Mouse (Mus musculus) liver, embryonic 11.5 days (tissue): ENCODE measurements around the gene Kel. TPM values are rescaled to one million over a fixed set of nuclear protein-coding genes. Genes with fewer than 3 reads are reported as not detected.

ENCODE experiments used
- ATAC-seq: fragments of 200-750 bp; cut with Nextera tagmentation; replicated peaks from 2 replicates; pipeline ENCODE4 v1.8.0; 2017; ENCODE audit warnings: moderate number of reproducible peaks, mild to moderate bottlenecking, moderate TSS enrichment, moderate library complexity; ENCODE audit not compliant: low FRiP score
- DNase-seq: peaks from one replicate; pipeline ENCODE4 v3.0.0-alpha.2; 2017; ENCODE audit warnings: low spot score
- H3K27ac ChIP-seq: fragments of 300-500 bp; sonication (generic); 2 replicates; pipeline ENCODE4 v1.5.1; 2014; ENCODE audit warnings: mild to moderate bottlenecking, low read depth, low read length, control low read depth
- H3K27me3 ChIP-seq: fragments of 300-500 bp; sonication (generic); replicated peaks from 2 replicates; pipeline ENCODE4 v1.6.1; 2014; ENCODE audit warnings: low read length, mixed read lengths; ENCODE audit not compliant: control insufficient read depth, insufficient read depth
- H3K36me3 ChIP-seq: fragments of 300-500 bp; sonication (generic); 2 replicates; pipeline ENCODE4 v1.6.1; 2014; ENCODE audit warnings: mild to moderate bottlenecking, low read length, moderate library complexity, mixed read lengths; ENCODE audit not compliant: control insufficient read depth, insufficient read depth
- H3K4me1 ChIP-seq: fragments of 300-500 bp; sonication (generic); replicated peaks from 2 replicates; pipeline ENCODE4 v1.6.1; 2014; ENCODE audit warnings: low read length, mixed read lengths; ENCODE audit not compliant: control insufficient read depth, insufficient read depth
- H3K4me2 ChIP-seq: fragments of 300-500 bp; sonication (generic); 2 replicates; pipeline ENCODE4 v1.6.1; 2014; ENCODE audit warnings: mild to moderate bottlenecking, control low read depth, moderate library complexity
- H3K4me3 ChIP-seq: fragments of 300-500 bp; sonication (generic); 2 replicates; pipeline ENCODE4 v1.5.1; 2014; ENCODE audit warnings: low read depth, low read length, control low read depth
- H3K9ac ChIP-seq: fragments of 300-500 bp; sonication (generic); 2 replicates; pipeline ENCODE4 v1.6.1; 2014; ENCODE audit warnings: low read depth, low read length, control low read depth
- H3K9me3 ChIP-seq: fragments of 300-500 bp; sonication (generic); 2 replicates; pipeline ENCODE4 v1.6.1; 2016; ENCODE audit warnings: low read length, inconsistent platforms, mixed read lengths; ENCODE audit not compliant: control insufficient read depth
- WGBS: fragments of 180-500 bp; shearing (Covaris S2); extraction: QIAGEN DNeasy Blood & Tissue Kit; methylation state at CpG from one replicate; pipeline ENCODE4 v1.1.7; 2014; 5-methylcytosine and 5-hydroxymethylcytosine counted together
- polyA plus RNA-seq: library from polyadenylated mRNA; unstranded; fragments of >200 nt; fragmentation: Nextera tagmentation; extraction: Ambion mirVana; gene quantifications from 2 replicates; pipeline ENCODE4 v1.2.1, GENCODE M21; 2014

The Kel gene
- polyA plus RNA-seq, 1 experiment from 2014 or later: 153 TPM

- Histone ChIP-seq H3K27me3 (no peaks in the 10 kb centered on the region; the same call in 1 of the 2 replicates), H3K4me3 (no peak overlapping the region), H3K4me2 (no peak overlapping the region), H3K36me3 (no peaks in the 10 kb centered on the region), H3K4me1 (0 out of 2 replicates have a peak, but pooled peaks cover 2% of the 10 kb centered on the region), H3K9me3 (no peaks in the 10 kb centered on the region), H3K9ac (no peak overlapping the region), H3K27ac (no peak overlapping the region)
- DNase-seq: no peak
- WGBS: 69% methylated on average over 6 of the region's 6 CpGs
- no peak for ATAC-seq
Measured at GRCm38 (mm10) chr6:41641173-41641866, 62.8 kb downstream of the Kel start.

- H3K36me3 ChIP-seq: no peaks in the 10 kb centered on the region
- H3K4me1 ChIP-seq: 0 out of 2 replicates have a peak, but pooled peaks cover 2% of the 10 kb centered on the region
- no peaks in the 10 kb centered on the region for H3K27me3 ChIP-seq
- ATAC-seq (no peak), DNase-seq (no peak)
- 64% methylated on average over 3 of the region's 3 CpGs for WGBS
- H3K4me3 ChIP-seq: no peak overlapping the region
- H3K9ac ChIP-seq: no peak overlapping the region
- no peaks in the 10 kb centered on the region for H3K9me3 ChIP-seq
- no peak overlapping the region for H3K4me2 ChIP-seq
- no peak overlapping the region for H3K27ac ChIP-seq
Measured at GRCm38 (mm10) chr6:41640449-41640848, 63.7 kb downstream of the Kel start.

GRCm38 (mm10) chr6:41637927-41638506, 66.1 kb downstream of the Kel start:
- Histone ChIP-seq H3K27me3 (no peaks in the 10 kb centered on the region), H3K9me3 (no peaks in the 10 kb centered on the region), H3K4me1 (0 out of 2 replicates have a peak, but pooled peaks cover 2% of the 10 kb centered on the region), H3K36me3 (no peaks in the 10 kb centered on the region), H3K27ac (no peak overlapping the region), H3K4me3 (no peak overlapping the region), H3K9ac (no peak overlapping the region), H3K4me2 (no peak overlapping the region)
- 73% methylated on average over 6 of the region's 6 CpGs for WGBS
- DNase-seq (no peak), ATAC-seq (peak; percentile 35; the same call in 1 of the 2 replicates)

GRCm38 (mm10) chr6:41637393-41637792, 66.7 kb downstream of the Kel start:
- ATAC-seq (no peak), DNase-seq (no peak)
- Histone ChIP-seq H3K9me3 (no peaks in the 10 kb centered on the region), H3K4me2 (no peak overlapping the region), H3K4me3 (no peak overlapping the region), H3K27ac (no peak overlapping the region), H3K27me3 (no peaks in the 10 kb centered on the region), H3K4me1 (0 out of 2 replicates have a peak, but pooled peaks cover 2% of the 10 kb centered on the region), H3K9ac (no peak overlapping the region), H3K36me3 (no peaks in the 10 kb centered on the region)
- WGBS: 38% methylated on average over 1 of the region's 1 CpGs

Other genes with a start within 250 kb of the Kel start
- not detected in 2 replicates for gene Prss1, start 245.4 kb downstream of the Kel start, polyA plus RNA-seq
- gene Prss2, start 182.6 kb downstream of the Kel start, polyA plus RNA-seq: 0.22 TPM in 1 of 2 replicates, not detected in the other
- gene Ephb6, start 98.9 kb downstream of the Kel start, polyA plus RNA-seq: 5.7 and 6.3 TPM in 2 replicates
- gene Trpv6, start 67.9 kb downstream of the Kel start, polyA plus RNA-seq: 0.07 and 0.27 TPM in 2 replicates
- 0.07 TPM in 1 of 2 replicates, not detected in the other for gene Trpv5, start 23.6 kb downstream of the Kel start, polyA plus RNA-seq
- gene Llcfc1, start 19.9 kb downstream of the Kel start, polyA plus RNA-seq: not detected in 2 replicates
- gene Olfr459, start 70.8 kb upstream of the Kel start, polyA plus RNA-seq: not detected in 2 replicates
- gene Pip, start 143.2 kb upstream of the Kel start, polyA plus RNA-seq: not detected in 2 replicates
- gene Sval2, start 148.7 kb upstream of the Kel start, polyA plus RNA-seq: not detected in 2 replicates
- not detected in 2 replicates for gene Sval1, start 247.3 kb upstream of the Kel start, polyA plus RNA-seq